Mouse (Mus musculus): ENCODE data around the gene C2cd2l.
"Not testable (repeated sequence)": the region's sequence is repeated elsewhere in the genome, so short reads cannot be mapped to it uniquely, and the experiment has no call there.

C2cd2l gene

GRCm38 (mm10) chr9:44314257-44314547 lies 5.9 kb downstream of the C2cd2l start:
- DNase-seq (ENCODE audit: low read depth, low spot score), result peak; percentile 78

- no peak for DNase-seq (ENCODE audit: low read depth, low spot score)
Observed at GRCm38 (mm10) chr9:44313476-44314256, 6.4 kb downstream of the C2cd2l start.

GRCm38 (mm10) chr9:44311136-44312134 lies 8.7 kb downstream of the C2cd2l start:
- DNase-seq (ENCODE audit: low read depth, low spot score), result no peak

- no peak for DNase-seq (ENCODE audit: low read depth, low spot score)
Observed at GRCm38 (mm10) chr9:44310750-44311135, 9.3 kb downstream of the C2cd2l start.

- DNase-seq (ENCODE audit: low read depth, low spot score), result no peak
Observed at GRCm38 (mm10) chr9:44309756-44310155, 10.3 kb downstream of the C2cd2l start.

GRCm38 (mm10) chr9:44307248-44307647 lies 12.8 kb downstream of the C2cd2l start:
- DNase-seq (ENCODE audit: low read depth, low spot score), result no peak

- DNase-seq (ENCODE audit: low read depth, low spot score), result no peak
Observed at GRCm38 (mm10) chr9:44306532-44306931, 13.6 kb downstream of the C2cd2l start.

- DNase-seq (ENCODE audit: low read depth, low spot score), result peak; percentile 97
Observed at GRCm38 (mm10) chr9:44305466-44306079, 14.5 kb downstream of the C2cd2l start, which contains the start of gene Hinfp. Gene Hinfp, minus strand, starts transcription at chr9:44305671.

- DNase-seq (ENCODE audit: low read depth, low spot score), result not testable (repeated sequence)
Observed at GRCm38 (mm10) chr9:44300001-44300400, 20.1 kb downstream of the C2cd2l start.

- DNase-seq (ENCODE audit: low read depth, low spot score), result no peak
Observed at GRCm38 (mm10) chr9:44292490-44292889, 27.6 kb downstream of the C2cd2l start.

- no peak for DNase-seq (ENCODE audit: low read depth, low spot score)
Observed at GRCm38 (mm10) chr9:44288959-44289291, 31.2 kb downstream of the C2cd2l start.

GRCm38 (mm10) chr9:44288076-44288958 lies 31.8 kb downstream of the C2cd2l start, which contains the start of gene Abcg4:
Gene Abcg4, minus strand, starts transcription at chr9:44288615.
- no peak for DNase-seq (ENCODE audit: low read depth, low spot score)

GRCm38 (mm10) chr9:44287401-44288075 lies 32.5 kb downstream of the C2cd2l start:
- DNase-seq (ENCODE audit: low read depth, low spot score), result peak; percentile 69

GRCm38 (mm10) chr9:44287003-44287400 lies 33.1 kb downstream of the C2cd2l start:
- DNase-seq (ENCODE audit: low read depth, low spot score), result no peak

- DNase-seq (ENCODE audit: low read depth, low spot score), result no peak
Observed at GRCm38 (mm10) chr9:44286256-44286850, 33.7 kb downstream of the C2cd2l start.

GRCm38 (mm10) chr9:44283183-44283582 lies 36.9 kb downstream of the C2cd2l start:
- no peak for DNase-seq (ENCODE audit: low read depth, low spot score)

- DNase-seq (ENCODE audit: low read depth, low spot score), result no peak
Observed at GRCm38 (mm10) chr9:44269973-44270372, 50.1 kb downstream of the C2cd2l start.

- no peak for DNase-seq (ENCODE audit: low read depth, low spot score)
Observed at GRCm38 (mm10) chr9:44269077-44269476, 51.0 kb downstream of the C2cd2l start.

GRCm38 (mm10) chr9:44268432-44268831 lies 51.7 kb downstream of the C2cd2l start, which contains the start of gene Nlrx1:
Gene Nlrx1, minus strand, starts transcription at chr9:44268599.
- DNase-seq (ENCODE audit: low read depth, low spot score), result no peak

- no peak for DNase-seq (ENCODE audit: low read depth, low spot score)
Observed at GRCm38 (mm10) chr9:44268027-44268360, 52.1 kb downstream of the C2cd2l start.
